Mouse (Mus musculus) retina, adult 2 months (tissue): Measurements from ENCODE around the gene Egflam.

Experiments used
- DNase-seq: peaks from one replicate; pipeline ENCODE4 v3.0.0-alpha.2; 2012; ENCODE audit warnings: low read depth, low spot score

Egflam gene

GRCm38 (mm10) chr15:7397818-7398608 lies at the start of gene Egflam:
Gene Egflam, minus strand, starts transcription at chr15:7398395.
- peak; percentile 30 for DNase-seq

GRCm38 (mm10) chr15:7443396-7444315 lies 45.5 kb upstream of the Egflam start:
- peak; percentile 51 for DNase-seq

GRCm38 (mm10) chr15:7442148-7443100 lies 44.2 kb upstream of the Egflam start:
- DNase-seq, result peak; percentile 42

GRCm38 (mm10) chr15:7424282-7424681 lies 26.1 kb upstream of the Egflam start:
- no peak for DNase-seq

GRCm38 (mm10) chr15:7404521-7404920 lies 6.3 kb upstream of the Egflam start:
- no peak for DNase-seq

GRCm38 (mm10) chr15:7398609-7399540 lies 680 bp upstream of the Egflam start:
- DNase-seq, result peak; percentile 78

- no peak for DNase-seq
Observed at GRCm38 (mm10) chr15:7397446-7397817, 763 bp downstream of the Egflam start.

- no peak for DNase-seq
Observed at GRCm38 (mm10) chr15:7383349-7383748, 14.8 kb downstream of the Egflam start.

- DNase-seq, result no peak
Observed at GRCm38 (mm10) chr15:7382457-7382856, 15.7 kb downstream of the Egflam start.

GRCm38 (mm10) chr15:7352635-7353051 lies 45.6 kb downstream of the Egflam start:
- no peak for DNase-seq

- DNase-seq, result no peak
Observed at GRCm38 (mm10) chr15:7340703-7341309, 57.4 kb downstream of the Egflam start.

- no peak for DNase-seq
Observed at GRCm38 (mm10) chr15:7334517-7335298, 63.5 kb downstream of the Egflam start.

- no peak for DNase-seq
Observed at GRCm38 (mm10) chr15:7332875-7333274, 65.3 kb downstream of the Egflam start.

- DNase-seq, result no peak
Observed at GRCm38 (mm10) chr15:7322599-7323311, 75.4 kb downstream of the Egflam start.

- no peak for DNase-seq
Observed at GRCm38 (mm10) chr15:7320901-7321300, 77.3 kb downstream of the Egflam start.

GRCm38 (mm10) chr15:7315539-7315938 lies 82.7 kb downstream of the Egflam start:
- DNase-seq, result no peak

- no peak for DNase-seq
Observed at GRCm38 (mm10) chr15:7308711-7309110, 89.5 kb downstream of the Egflam start.

- DNase-seq, result no peak
Observed at GRCm38 (mm10) chr15:7299892-7300291, 98.3 kb downstream of the Egflam start.
